Mouse (Mus musculus) left cerebral cortex, adult 11 months (tissue): ENCODE data around the gene Pet117.
"Not testable (repeated sequence)": the region's sequence is repeated elsewhere in the genome, so short reads cannot be mapped to it uniquely, and the experiment has no call there.

Source experiments
- DNase-seq: peaks from one replicate; pipeline ENCODE4 v3.0.0; 2022; ENCODE audit warnings: low spot score

Gene Pet117

GRCm38 (mm10) chr2:144368400-144369019, at the start of gene Pet117, which contains the start of gene Kat14:
TSS of gene Pet117 (plus strand) at chr2:144368996.
TSS of gene Kat14 (plus strand) at chr2:144368983.
- DNase-seq: peak; percentile 81

- DNase-seq: no peak
Measured at GRCm38 (mm10) chr2:144324218-144324617, 44.6 kb upstream of the Pet117 start.

GRCm38 (mm10) chr2:144329451-144329850, 39.3 kb upstream of the Pet117 start:
- no peak for DNase-seq

GRCm38 (mm10) chr2:144329937-144330336, 38.9 kb upstream of the Pet117 start:
- DNase-seq: no peak

- no peak for DNase-seq
Measured at GRCm38 (mm10) chr2:144330352-144330959, 38.3 kb upstream of the Pet117 start.

- DNase-seq: no peak
Measured at GRCm38 (mm10) chr2:144330960-144331371, 37.8 kb upstream of the Pet117 start.

- no peak for DNase-seq
Measured at GRCm38 (mm10) chr2:144331401-144332302, 37.1 kb upstream of the Pet117 start, which contains the start of gene Ovol2. TSS of gene Ovol2 (minus strand) at chr2:144332146.

GRCm38 (mm10) chr2:144332486-144332885, 36.3 kb upstream of the Pet117 start:
- no peak for DNase-seq

GRCm38 (mm10) chr2:144333138-144333842, 35.5 kb upstream of the Pet117 start:
- no peak for DNase-seq

GRCm38 (mm10) chr2:144337230-144337629, 31.6 kb upstream of the Pet117 start:
- DNase-seq: no peak

- no peak for DNase-seq
Measured at GRCm38 (mm10) chr2:144337701-144338100, 31.1 kb upstream of the Pet117 start.

GRCm38 (mm10) chr2:144338149-144338548, 30.6 kb upstream of the Pet117 start:
- not testable (repeated sequence) for DNase-seq

- DNase-seq: no peak
Measured at GRCm38 (mm10) chr2:144343158-144343557, 25.6 kb upstream of the Pet117 start.

GRCm38 (mm10) chr2:144348525-144348924, 20.3 kb upstream of the Pet117 start:
- no peak for DNase-seq

- DNase-seq: no peak
Measured at GRCm38 (mm10) chr2:144352843-144353242, 16.0 kb upstream of the Pet117 start.

GRCm38 (mm10) chr2:144369020-144369421, 225 bp downstream of the Pet117 start:
- peak; percentile 77 for DNase-seq

- no peak for DNase-seq
Measured at GRCm38 (mm10) chr2:144369511-144369910, 715 bp downstream of the Pet117 start.

GRCm38 (mm10) chr2:144371566-144371965, 2.8 kb downstream of the Pet117 start:
- DNase-seq: no peak

- no peak for DNase-seq
Measured at GRCm38 (mm10) chr2:144373063-144373462, 4.3 kb downstream of the Pet117 start.

GRCm38 (mm10) chr2:144375063-144375703, 6.4 kb downstream of the Pet117 start:
- no peak for DNase-seq

- DNase-seq: no peak
Measured at GRCm38 (mm10) chr2:144381293-144381692, 12.5 kb downstream of the Pet117 start.
